Mouse (Mus musculus) layer of hippocampus, postnatal 36 days (tissue): ENCODE data around the gene St3gal6. TPM values are rescaled to one million over a fixed set of nuclear protein-coding genes. Genes with fewer than 3 reads are reported as not detected.

Experiments
- DNase-seq, 2 experiments: peaks; one replicate each; pipeline ENCODE4 v3.0.0; 2022
- total RNA-seq, 2 experiments: library from RNA; stranded (reverse); gene quantifications; 2 replicates each; pipeline ENCODE4 v1.2.3; 2021

Gene St3gal6
- total RNA-seq, 2 experiments from 2014 or later = 14.3 to 18.2 TPM

GRCm38 (mm10) chr16:58520457-58520856 is 3.6 kb downstream of the St3gal6 start:
- DNase-seq = no peak

- DNase-seq = no peak
Observed at GRCm38 (mm10) chr16:58519650-58520073, 4.4 kb downstream of the St3gal6 start.

- DNase-seq = no peak
Observed at GRCm38 (mm10) chr16:58516960-58517798, 6.9 kb downstream of the St3gal6 start.

- DNase-seq = no peak
Observed at GRCm38 (mm10) chr16:58516161-58516560, 7.9 kb downstream of the St3gal6 start.

- no peak for DNase-seq
Observed at GRCm38 (mm10) chr16:58514565-58514964, 9.5 kb downstream of the St3gal6 start.

- no peak for DNase-seq
Observed at GRCm38 (mm10) chr16:58513755-58514154, 10.3 kb downstream of the St3gal6 start.

- no peak for DNase-seq
Observed at GRCm38 (mm10) chr16:58512887-58513286, 11.2 kb downstream of the St3gal6 start.

GRCm38 (mm10) chr16:58512181-58512761 is 11.8 kb downstream of the St3gal6 start:
- DNase-seq = no peak

- DNase-seq = no peak
Observed at GRCm38 (mm10) chr16:58504945-58505344, 19.1 kb downstream of the St3gal6 start.

GRCm38 (mm10) chr16:58502566-58502965 is 21.5 kb downstream of the St3gal6 start:
- no peak for DNase-seq

- no peak for DNase-seq
Observed at GRCm38 (mm10) chr16:58501760-58502301, 22.2 kb downstream of the St3gal6 start.

GRCm38 (mm10) chr16:58499650-58500049 is 24.4 kb downstream of the St3gal6 start:
- no peak for DNase-seq

- DNase-seq = no peak
Observed at GRCm38 (mm10) chr16:58499172-58499584, 24.9 kb downstream of the St3gal6 start.

GRCm38 (mm10) chr16:58497886-58498713 is 25.9 kb downstream of the St3gal6 start:
- DNase-seq = no peak

- no peak for DNase-seq
Observed at GRCm38 (mm10) chr16:58496791-58497190, 27.3 kb downstream of the St3gal6 start.

GRCm38 (mm10) chr16:58487861-58488260 is 36.2 kb downstream of the St3gal6 start:
- DNase-seq = no peak

- no peak for DNase-seq
Observed at GRCm38 (mm10) chr16:58482296-58482695, 41.7 kb downstream of the St3gal6 start.

GRCm38 (mm10) chr16:58481906-58482270 is 42.2 kb downstream of the St3gal6 start:
- DNase-seq = no peak

GRCm38 (mm10) chr16:58481219-58481905 is 42.7 kb downstream of the St3gal6 start:
- DNase-seq = no peak

GRCm38 (mm10) chr16:58479898-58480448 is 44.1 kb downstream of the St3gal6 start:
- no peak for DNase-seq

- DNase-seq = no peak
Observed at GRCm38 (mm10) chr16:58476363-58476762, 47.7 kb downstream of the St3gal6 start.
